Mouse (Mus musculus): ENCODE data around the gene Cnp. TPM values are rescaled to one million over a fixed set of nuclear protein-coding genes. Genes with fewer than 3 reads are reported as not detected.
A peak's percentile ranks its signal among the peaks of the same experiment; 100 is the strongest.

Cnp gene
- total and polyA plus RNA-seq, 3 experiments = 2.7 to 5.9 (median 4.8) TPM

GRCm38 (mm10) chr11:100550101-100550500, 24.6 kb upstream of the Cnp start:
- TF ChIP-seq GATA1 (IDR thresholded peaks at IDR 0.05; ENCODE audit: borderline replicate concordance, low read length) = no peak
- TF ChIP-seq GATA2 (IDR thresholded peaks at IDR 0.05; ENCODE audit: borderline replicate concordance, low read depth, low read length) = no peak
- TF ChIP-seq CTCF (IDR thresholded peaks at IDR 0.05; ENCODE audit: low read depth, low read length) = no peak
- TF ChIP-seq POLR2AphosphoS5 (IDR thresholded peaks at IDR 0.05; ENCODE audit: insufficient replicate concordance, low read depth, low read length) = no peak
- no peak for TF ChIP-seq TAL1 (conservative IDR thresholded peaks at IDR 0.05; ENCODE audit: low read depth, low read length)
- ATAC-seq (ENCODE audit: extremely low read depth, insufficient number of reproducible peaks, low FRiP score, poor library complexity, severe bottlenecking) = no peak
- Histone ChIP-seq H3K9me3 (replicated peaks) (no peaks in the 10 kb centered on the region), H3K4me3 (ENCODE audit: low read depth, low read length) (no peak overlapping the region), H3K4me1 (ENCODE audit: insufficient read depth, low read depth, low read length) (peaks cover 43% of the 10 kb centered on the region), H3K36me3 (replicated peaks) (no peaks in the 10 kb centered on the region), H3K27me3 (ENCODE audit: insufficient read depth, low read length) (peaks cover 32% of the 10 kb centered on the region)
- no peak for DNase-seq (ENCODE audit: low spot score)

GRCm38 (mm10) chr11:100552842-100553241, 21.9 kb upstream of the Cnp start:
- Histone ChIP-seq H3K4me1 (ENCODE audit: insufficient read depth, low read depth, low read length) (peaks cover 26% of the 10 kb centered on the region), H3K9me3 (replicated peaks) (no peaks in the 10 kb centered on the region), H3K36me3 (replicated peaks) (no peaks in the 10 kb centered on the region), H3K27me3 (ENCODE audit: insufficient read depth, low read length) (peaks cover 37% of the 10 kb centered on the region), H3K4me3 (ENCODE audit: low read depth, low read length) (no peak overlapping the region)
- TF ChIP-seq TAL1 (conservative IDR thresholded peaks at IDR 0.05; ENCODE audit: low read depth, low read length) (no peak), POLR2AphosphoS5 (IDR thresholded peaks at IDR 0.05; ENCODE audit: insufficient replicate concordance, low read depth, low read length) (no peak), GATA2 (IDR thresholded peaks at IDR 0.05; ENCODE audit: borderline replicate concordance, low read depth, low read length) (no peak), GATA1 (IDR thresholded peaks at IDR 0.05; ENCODE audit: borderline replicate concordance, low read length) (no peak), CTCF (IDR thresholded peaks at IDR 0.05; ENCODE audit: low read depth, low read length) (no peak)
- ATAC-seq (ENCODE audit: extremely low read depth, insufficient number of reproducible peaks, low FRiP score, poor library complexity, severe bottlenecking) = no peak
- no peak for DNase-seq (ENCODE audit: low spot score)

DNA sequence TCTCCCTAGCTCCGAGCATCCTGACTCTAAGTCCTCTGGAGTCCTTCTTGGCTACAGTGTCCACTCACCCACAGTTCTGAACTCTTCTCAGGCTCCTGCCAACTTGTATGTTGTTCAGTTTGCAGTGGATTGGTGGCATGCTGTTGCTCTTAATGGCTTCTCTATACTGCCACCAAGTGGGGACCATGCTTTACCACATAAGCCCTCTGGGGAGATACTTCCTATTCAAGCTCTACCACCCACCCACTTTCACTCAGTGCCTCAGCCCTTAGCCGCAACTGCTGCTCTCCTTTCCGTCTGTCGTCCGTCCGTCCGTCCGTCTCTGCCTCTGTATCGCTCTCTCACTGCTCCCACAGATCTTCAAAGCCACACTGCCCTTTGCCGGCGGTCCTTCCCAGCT, 19.1 kb upstream of the Cnp start:
- Histone ChIP-seq H3K4me1 (ENCODE audit: insufficient read depth, low read depth, low read length) (peaks cover 9% of the 10 kb centered on the region), H3K9me3 (replicated peaks) (no peaks in the 10 kb centered on the region), H3K4me3 (ENCODE audit: low read depth, low read length) (no peak overlapping the region), H3K36me3 (replicated peaks) (no peaks in the 10 kb centered on the region), H3K27me3 (ENCODE audit: insufficient read depth, low read length) (peaks cover 42% of the 10 kb centered on the region; the same call in 1 of the 2 replicates)
- TF ChIP-seq CTCF (IDR thresholded peaks at IDR 0.05; ENCODE audit: low read depth, low read length) (peak; percentile 45), TAL1 (conservative IDR thresholded peaks at IDR 0.05; ENCODE audit: low read depth, low read length) (no peak), GATA2 (IDR thresholded peaks at IDR 0.05; ENCODE audit: borderline replicate concordance, low read depth, low read length) (no peak)
- peak; percentile 66 for DNase-seq (ENCODE audit: low spot score)
- ATAC-seq (ENCODE audit: extremely low read depth, insufficient number of reproducible peaks, low FRiP score, poor library complexity, severe bottlenecking) = no peak

DNA sequence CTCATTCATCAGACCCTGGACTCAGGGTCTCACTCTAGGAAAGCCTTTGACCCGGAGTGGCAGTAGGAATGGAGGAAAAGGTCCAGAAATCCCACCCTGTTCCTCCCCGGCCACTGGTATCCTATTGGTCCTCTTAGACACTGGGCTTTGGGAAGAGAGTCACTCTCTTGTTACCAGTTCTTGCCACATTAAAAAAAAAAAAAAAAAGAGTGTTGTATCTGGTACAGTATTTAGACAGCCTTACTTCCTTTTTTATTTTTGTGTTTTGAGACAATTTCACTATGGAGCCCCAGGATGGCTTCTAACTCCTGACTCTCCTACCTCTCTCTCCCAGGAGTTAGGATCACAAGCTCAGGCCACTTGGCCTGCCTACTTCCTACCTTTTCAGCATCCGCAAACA, 17.1 kb upstream of the Cnp start:
- H3K27me3 ChIP-seq (ENCODE audit: insufficient read depth, low read length) = peaks cover 34% of the 10 kb centered on the region
- TF ChIP-seq POLR2AphosphoS5 (IDR thresholded peaks at IDR 0.05; ENCODE audit: insufficient replicate concordance, low read depth, low read length) (no peak), GATA2 (IDR thresholded peaks at IDR 0.05; ENCODE audit: borderline replicate concordance, low read depth, low read length) (no peak), CTCF (IDR thresholded peaks at IDR 0.05; ENCODE audit: low read depth, low read length) (no peak), TAL1 (conservative IDR thresholded peaks at IDR 0.05; ENCODE audit: low read depth, low read length) (no peak), GATA1 (IDR thresholded peaks at IDR 0.05; ENCODE audit: borderline replicate concordance, low read length) (no peak)
- ATAC-seq (ENCODE audit: extremely low read depth, insufficient number of reproducible peaks, low FRiP score, poor library complexity, severe bottlenecking) (no peak), DNase-seq (ENCODE audit: low spot score) (no peak)
- H3K9me3 ChIP-seq (replicated peaks) = no peaks in the 10 kb centered on the region
- peaks cover 9% of the 10 kb centered on the region for H3K4me1 ChIP-seq (ENCODE audit: insufficient read depth, low read depth, low read length)
- H3K4me3 ChIP-seq (ENCODE audit: low read depth, low read length) = no peak overlapping the region
- no peaks in the 10 kb centered on the region for H3K36me3 ChIP-seq (replicated peaks)

DNA sequence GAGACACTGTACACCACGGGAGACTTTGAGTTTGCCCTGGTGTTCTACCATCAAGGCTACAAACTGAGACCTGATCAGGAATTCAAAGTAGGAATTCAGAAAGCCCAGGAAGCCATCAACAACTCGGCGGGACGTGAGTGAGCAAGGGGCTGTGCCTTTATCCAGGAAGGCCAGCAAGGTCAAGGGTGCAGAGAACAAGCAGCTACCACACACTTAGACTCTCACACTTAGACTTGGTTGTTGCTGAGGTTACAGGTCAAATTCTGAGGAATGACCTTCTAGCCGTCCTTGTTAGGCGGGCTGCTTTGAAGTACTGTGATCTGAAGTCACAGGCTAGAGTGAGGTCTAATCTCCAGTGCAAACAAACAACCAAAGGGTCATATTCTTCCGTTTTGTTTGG, 15.2 kb upstream of the Cnp start:
- Histone ChIP-seq H3K9me3 (replicated peaks) (no peaks in the 10 kb centered on the region), H3K4me1 (ENCODE audit: insufficient read depth, low read depth, low read length) (peaks cover 12% of the 10 kb centered on the region), H3K36me3 (replicated peaks) (no peaks in the 10 kb centered on the region), H3K27me3 (ENCODE audit: insufficient read depth, low read length) (peaks cover 38% of the 10 kb centered on the region), H3K4me3 (ENCODE audit: low read depth, low read length) (no peak overlapping the region)
- DNase-seq (ENCODE audit: low spot score) = no peak
- no peak for ATAC-seq (ENCODE audit: extremely low read depth, insufficient number of reproducible peaks, low FRiP score, poor library complexity, severe bottlenecking)
- no peak for TF ChIP-seq TAL1 (conservative IDR thresholded peaks at IDR 0.05; ENCODE audit: low read depth, low read length)
- no peak for TF ChIP-seq CTCF (IDR thresholded peaks at IDR 0.05; ENCODE audit: low read depth, low read length)
- no peak for TF ChIP-seq GATA2 (IDR thresholded peaks at IDR 0.05; ENCODE audit: borderline replicate concordance, low read depth, low read length)
- no peak for TF ChIP-seq POLR2AphosphoS5 (IDR thresholded peaks at IDR 0.05; ENCODE audit: insufficient replicate concordance, low read depth, low read length)

GRCm38 (mm10) chr11:100561748-100562147, 13.0 kb upstream of the Cnp start:
- H3K4me1 ChIP-seq (ENCODE audit: insufficient read depth, low read depth, low read length) = peaks cover 5% of the 10 kb centered on the region
- no peak for DNase-seq (ENCODE audit: low spot score)
- TF ChIP-seq GATA2 (IDR thresholded peaks at IDR 0.05; ENCODE audit: borderline replicate concordance, low read depth, low read length) = no peak

GRCm38 (mm10) chr11:100564297-100564696, 10.4 kb upstream of the Cnp start:
- TF ChIP-seq TAL1 (conservative IDR thresholded peaks at IDR 0.05; ENCODE audit: low read depth, low read length) = no peak
- TF ChIP-seq GATA1 (IDR thresholded peaks at IDR 0.05; ENCODE audit: borderline replicate concordance, low read length) = no peak
- no peak for TF ChIP-seq GATA2 (IDR thresholded peaks at IDR 0.05; ENCODE audit: borderline replicate concordance, low read depth, low read length)
- TF ChIP-seq POLR2AphosphoS5 (IDR thresholded peaks at IDR 0.05; ENCODE audit: insufficient replicate concordance, low read depth, low read length) = no peak
- no peak for TF ChIP-seq CTCF (IDR thresholded peaks at IDR 0.05; ENCODE audit: low read depth, low read length)
- Histone ChIP-seq H3K4me3 (ENCODE audit: low read depth, low read length) (no peak overlapping the region), H3K36me3 (replicated peaks) (no peaks in the 10 kb centered on the region), H3K4me1 (ENCODE audit: insufficient read depth, low read depth, low read length) (peaks cover 5% of the 10 kb centered on the region), H3K9me3 (replicated peaks) (no peaks in the 10 kb centered on the region), H3K27me3 (ENCODE audit: insufficient read depth, low read length) (peaks cover 43% of the 10 kb centered on the region)
- DNase-seq (ENCODE audit: low spot score) = no peak
- no peak for ATAC-seq (ENCODE audit: extremely low read depth, insufficient number of reproducible peaks, low FRiP score, poor library complexity, severe bottlenecking)

More at GRCm38 (mm10) chr11:100561748-100562147, 13.0 kb upstream of the Cnp start:
- ATAC-seq (ENCODE audit: extremely low read depth, insufficient number of reproducible peaks, low FRiP score, poor library complexity, severe bottlenecking) = no peak
- Histone ChIP-seq H3K27me3 (ENCODE audit: insufficient read depth, low read length) (peaks cover 41% of the 10 kb centered on the region), H3K9me3 (replicated peaks) (no peaks in the 10 kb centered on the region), H3K4me3 (ENCODE audit: low read depth, low read length) (no peak overlapping the region), H3K36me3 (replicated peaks) (no peaks in the 10 kb centered on the region)
